Mouse (Mus musculus) c-Kit-negative CD71-positive TER-119-positive erythroid progenitor cells, embryonic 14.5 days (primary cell): Measurements from ENCODE around the gene Heatr5b.
"Not testable (repeated sequence)": the region's sequence is repeated elsewhere in the genome, so short reads cannot be mapped to it uniquely, and the experiment has no call there.

Source experiments
- DNase-seq: peaks from one replicate; pipeline ENCODE4 v3.0.0-alpha.2; 2013; ENCODE audit warnings: low read depth, low spot score

Gene Heatr5b

GRCm38 (mm10) chr17:78834856-78835835 lies at the start of gene Heatr5b, which contains the start of gene Gpatch11:
TSS of gene Heatr5b (minus strand) at chr17:78835364.
TSS of gene Gpatch11 (plus strand) at chr17:78835567.
- peak; percentile 98 for DNase-seq

- no peak for DNase-seq
These were observed 48.1 kb upstream of the Heatr5b start for GRCm38 (mm10) chr17:78883291-78883690.

DNA sequence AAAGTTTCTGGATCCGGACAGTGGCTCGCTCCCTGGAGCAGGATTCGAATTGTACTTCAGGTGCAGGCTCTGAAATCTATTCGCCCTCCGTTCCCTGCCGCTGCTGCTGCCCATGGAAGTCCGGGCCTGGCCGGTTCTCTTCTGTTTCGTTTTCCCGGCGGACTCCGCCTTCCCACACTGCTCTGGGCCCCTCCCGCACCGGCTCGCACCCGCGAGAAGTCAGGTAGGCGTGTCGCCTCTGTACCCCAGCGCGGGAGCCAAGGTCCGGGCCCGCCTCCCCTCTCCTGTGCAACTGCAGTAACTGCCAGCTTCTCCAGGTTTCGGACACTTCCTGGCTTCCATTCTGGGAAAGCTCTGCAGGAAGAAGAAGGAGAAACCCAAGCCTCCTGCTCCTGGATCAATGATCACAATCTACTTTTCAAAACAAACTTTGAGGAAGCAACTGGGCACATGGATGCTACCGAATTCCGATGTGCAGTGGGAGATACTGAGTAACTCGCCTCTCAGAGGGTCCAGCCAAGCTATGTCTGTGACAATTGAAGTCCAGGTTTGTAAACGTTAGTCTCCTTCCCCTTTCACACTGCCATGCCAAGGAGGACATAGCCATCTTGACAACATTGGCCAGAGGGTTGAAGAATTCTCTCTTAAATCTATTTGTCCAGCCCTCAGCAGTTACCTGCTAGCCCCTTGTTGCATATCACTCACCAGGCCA lies 47.4 kb upstream of the Heatr5b start, which contains the start of gene Eif2ak2:
Gene Eif2ak2 (minus strand): TSS at position 173 of the 712 bp plus-strand sequence.
- DNase-seq = peak; percentile 59

- DNase-seq = no peak
These were observed 46.7 kb upstream of the Heatr5b start for GRCm38 (mm10) chr17:78881878-78882304.

DNA sequence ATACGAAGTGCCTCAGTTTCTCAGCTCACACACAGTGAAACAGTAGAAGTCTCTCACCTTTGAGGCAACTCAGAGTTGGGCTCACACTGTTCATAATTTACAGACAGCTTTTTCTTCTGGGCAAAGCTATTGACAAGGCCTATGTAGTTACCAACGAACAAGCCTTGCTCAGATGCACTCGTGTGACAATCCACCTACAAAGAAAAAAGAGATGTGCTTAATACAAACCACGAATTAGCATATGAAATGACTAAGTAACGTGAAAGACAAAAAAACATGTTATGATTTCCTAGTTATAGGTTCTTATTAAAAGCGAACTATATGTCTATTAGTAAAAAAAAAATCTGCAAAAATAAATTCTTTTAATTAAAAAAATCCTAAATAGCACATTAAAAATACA lies 38.7 kb upstream of the Heatr5b start:
- no peak for DNase-seq

- no peak for DNase-seq
These were observed 21.1 kb upstream of the Heatr5b start for GRCm38 (mm10) chr17:78856243-78856642.

GRCm38 (mm10) chr17:78842271-78842928 lies 7.2 kb upstream of the Heatr5b start:
- no peak for DNase-seq

- peak; percentile 16 for DNase-seq
These were observed 892 bp upstream of the Heatr5b start for GRCm38 (mm10) chr17:78836056-78836455.

DNA sequence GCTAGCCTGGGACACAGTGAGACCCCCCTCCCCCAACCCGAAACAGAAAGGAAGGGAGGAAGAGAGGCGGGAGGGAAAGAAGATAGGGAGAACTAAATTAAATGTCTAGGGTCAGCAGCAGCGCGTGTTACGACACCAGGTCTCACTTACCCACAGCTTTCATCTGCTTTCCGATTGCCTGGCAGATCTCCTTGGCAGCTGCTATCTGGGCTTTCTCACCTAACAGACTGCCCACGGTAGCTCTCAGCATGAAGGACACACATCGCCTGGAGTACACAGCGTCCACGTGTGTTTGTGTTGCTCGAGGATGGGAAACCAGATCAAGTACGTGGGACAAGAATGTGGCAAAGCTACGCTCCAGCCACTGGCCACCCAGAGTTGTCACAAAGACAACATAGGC lies 10.8 kb downstream of the Heatr5b start:
- no peak for DNase-seq

GRCm38 (mm10) chr17:78809582-78809981 lies 25.6 kb downstream of the Heatr5b start:
- DNase-seq = no peak

GRCm38 (mm10) chr17:78809019-78809418 lies 26.1 kb downstream of the Heatr5b start:
- no peak for DNase-seq

DNA sequence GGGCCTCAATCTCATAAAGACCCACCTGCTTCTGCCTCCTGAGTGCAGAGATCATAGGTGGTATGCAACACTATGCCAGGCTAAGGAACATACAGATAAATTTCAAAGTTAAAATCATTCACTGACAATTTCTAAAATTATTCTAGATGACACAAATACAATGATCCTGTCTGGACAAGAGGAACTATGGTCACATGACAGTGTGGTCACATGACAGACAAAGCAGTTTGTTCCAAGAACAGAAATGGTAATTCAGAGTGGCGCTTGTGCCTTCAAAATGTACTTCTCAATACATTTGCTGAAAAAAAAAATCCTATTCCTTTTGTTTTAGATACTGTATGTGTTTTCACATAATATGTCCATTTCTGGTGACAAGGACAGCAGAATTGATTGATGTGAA lies 37.9 kb downstream of the Heatr5b start:
- DNase-seq = no peak

GRCm38 (mm10) chr17:78794390-78794789 lies 40.8 kb downstream of the Heatr5b start:
- no peak for DNase-seq

- DNase-seq = no peak
These were observed 43.0 kb downstream of the Heatr5b start for GRCm38 (mm10) chr17:78792122-78792521.

GRCm38 (mm10) chr17:78791690-78792070 lies 43.5 kb downstream of the Heatr5b start:
- no peak for DNase-seq

GRCm38 (mm10) chr17:78791068-78791689 lies 44.0 kb downstream of the Heatr5b start:
- DNase-seq = no peak

DNA sequence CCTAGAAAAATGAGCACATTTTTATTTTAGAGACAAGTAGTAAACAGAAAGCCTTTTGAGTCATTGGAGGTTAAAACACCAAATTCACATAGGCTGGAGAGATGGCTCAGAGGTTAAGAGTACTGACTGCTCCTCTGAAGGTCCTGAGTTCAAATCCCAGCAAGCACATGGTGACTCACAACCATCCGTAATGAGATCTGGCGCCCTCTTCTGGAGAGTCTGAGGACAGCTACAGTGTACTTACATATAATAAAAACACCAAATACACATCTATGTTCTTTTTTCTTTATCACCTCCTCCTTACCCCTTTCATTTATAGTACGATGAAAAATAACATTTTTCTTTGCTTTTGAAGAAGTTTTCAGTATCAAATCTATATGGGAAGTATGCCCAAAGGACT lies 46.9 kb downstream of the Heatr5b start:
- DNase-seq = not testable (repeated sequence)

DNA sequence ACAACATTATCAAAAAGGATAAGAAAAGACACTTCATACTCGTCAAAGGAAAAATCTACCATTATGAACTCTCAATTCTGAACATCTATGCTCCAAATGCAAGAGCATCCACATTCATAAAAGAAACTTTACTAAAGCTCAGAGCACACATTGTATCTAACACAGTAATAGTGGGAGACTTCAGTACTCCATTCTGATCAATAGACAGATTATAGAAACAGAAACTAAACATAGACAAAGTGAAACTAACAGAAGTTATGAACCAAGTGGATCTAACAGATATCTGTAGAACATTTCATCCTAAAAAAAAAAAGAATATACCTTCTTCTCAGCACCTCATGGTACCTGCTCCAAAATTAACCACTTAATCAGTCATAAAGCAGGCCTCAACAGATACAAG lies 56.4 kb downstream of the Heatr5b start:
- no peak for DNase-seq

GRCm38 (mm10) chr17:78772317-78772716 lies 62.8 kb downstream of the Heatr5b start:
- no peak for DNase-seq

DNA sequence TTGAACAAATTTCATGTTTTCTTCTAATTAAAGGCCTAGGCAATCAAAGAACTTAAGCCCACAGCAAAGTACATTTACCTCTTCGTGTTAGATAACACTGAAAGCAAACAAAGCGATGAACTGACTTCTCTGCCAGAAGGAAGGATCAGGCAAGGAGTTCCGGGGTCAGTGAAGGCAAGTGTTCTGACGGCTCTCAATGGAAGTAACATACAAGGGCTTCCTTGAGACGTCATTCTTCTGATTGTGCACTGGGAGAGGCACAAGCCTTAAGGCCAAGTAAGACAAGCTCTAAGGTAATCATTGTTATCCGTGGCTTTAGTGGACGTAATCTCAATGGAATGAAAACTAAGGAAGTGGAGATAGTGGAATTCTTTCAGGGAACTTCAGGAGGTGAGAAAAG lies 64.2 kb downstream of the Heatr5b start:
- DNase-seq = no peak

DNA sequence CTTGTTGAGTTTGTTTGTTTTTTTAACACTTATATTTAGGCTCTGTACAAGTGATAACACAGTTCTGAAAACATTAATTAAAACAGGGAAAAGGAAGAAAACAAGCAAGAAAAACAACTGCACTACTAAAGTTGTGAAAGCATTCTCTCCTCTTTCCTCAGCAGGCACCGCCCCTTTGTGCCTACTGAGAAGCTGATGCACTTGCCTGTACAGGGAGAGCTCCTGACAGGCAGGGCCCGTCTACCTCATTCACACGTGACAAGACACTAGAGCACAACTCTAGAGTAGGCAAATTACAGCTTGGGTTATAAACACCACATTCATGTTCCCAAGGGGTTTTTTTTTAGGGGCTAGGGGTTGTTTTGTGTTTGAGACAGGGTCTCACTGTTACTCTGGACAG lies 65.8 kb downstream of the Heatr5b start:
- no peak for DNase-seq
